Mouse (Mus musculus) ES-E14 (cell line): ENCODE measurements at regions not wholly inside any gene's neighbourhood (a gene's known extent, or its start where the extent isn't known, plus 50 kb on each side); places are given as distances from the start of the nearest gene placed in this dataset.

ENCODE experiments used
- CHD2 ChIP-seq: IDR thresholded peaks from 2 replicates; pipeline ENCODE4 v1.6.1; 2014; ENCODE audit warnings: mild to moderate bottlenecking, low read depth, low read length, inconsistent platforms
- HCFC1 ChIP-seq: IDR thresholded peaks from 2 replicates; pipeline ENCODE4 v1.6.1; 2012; ENCODE audit warnings: low read length, inconsistent platforms, borderline replicate concordance; ENCODE audit not compliant: insufficient read depth
- MAFK ChIP-seq: IDR thresholded peaks from 2 replicates; pipeline ENCODE4 v1.6.1; 2014; ENCODE audit warnings: mild to moderate bottlenecking, low read depth, low read length, inconsistent platforms; ENCODE audit not compliant: insufficient read depth
- ZC3H11A ChIP-seq: IDR thresholded peaks from 2 replicates; pipeline ENCODE4 v1.6.1; 2012; ENCODE audit warnings: low read depth, mild to moderate bottlenecking, inconsistent platforms, low read length, borderline replicate concordance
- ZNF384 ChIP-seq: IDR thresholded peaks from 2 replicates; pipeline ENCODE4 v1.6.1; 2012; ENCODE audit warnings: low read depth, low read length, inconsistent platforms

- TF ChIP-seq ZNF384, result no peak
- TF ChIP-seq CHD2, result no peak
- TF ChIP-seq HCFC1, result no peak
- no peak for TF ChIP-seq ZC3H11A
- no peak for TF ChIP-seq MAFK
Measured at GRCm38 (mm10) chr6:55592126-55592525, 88.9 kb downstream of the Neurod6 start.
